Mouse (Mus musculus): ENCODE results near the gene Prx.

Prx gene

GRCm38 (mm10) chr7:27499036-27499435 is at the start of gene Prx:
Gene Prx (plus strand): TSS chr7:27499324.
- in situ Hi-C loops (cut with MboI; ENCODE audit: low sequenced_read_pairs) = no loop called here

GRCm38 (mm10) chr7:27451359-27451758 is 47.8 kb upstream of the Prx start:
- in situ Hi-C loops (cut with MboI; ENCODE audit: low sequenced_read_pairs) = no loop called here

- in situ Hi-C loops (cut with MboI; ENCODE audit: low sequenced_read_pairs) = no loop called here
These were observed 46.8 kb upstream of the Prx start for GRCm38 (mm10) chr7:27452206-27452770.

GRCm38 (mm10) chr7:27454461-27455121 is 44.5 kb upstream of the Prx start:
- in situ Hi-C loops (cut with MboI; ENCODE audit: low sequenced_read_pairs) = no loop called here

- in situ Hi-C loops (cut with MboI; ENCODE audit: low sequenced_read_pairs) = no loop called here
These were observed 43.9 kb upstream of the Prx start for GRCm38 (mm10) chr7:27455273-27455672.

GRCm38 (mm10) chr7:27458614-27459013 is 40.5 kb upstream of the Prx start:
- in situ Hi-C loops (cut with MboI; ENCODE audit: low sequenced_read_pairs) = no loop called here

- in situ Hi-C loops (cut with MboI; ENCODE audit: low sequenced_read_pairs) = no loop called here
These were observed 39.5 kb upstream of the Prx start for GRCm38 (mm10) chr7:27459640-27460039.

GRCm38 (mm10) chr7:27460477-27460876 is 38.6 kb upstream of the Prx start:
- in situ Hi-C loops (cut with MboI; ENCODE audit: low sequenced_read_pairs) = no loop called here

GRCm38 (mm10) chr7:27467648-27468047 is 31.5 kb upstream of the Prx start:
- in situ Hi-C loops (cut with MboI; ENCODE audit: low sequenced_read_pairs) = no loop called here

GRCm38 (mm10) chr7:27471390-27472120 is 27.6 kb upstream of the Prx start:
- in situ Hi-C loops (cut with MboI; ENCODE audit: low sequenced_read_pairs) = no loop called here

GRCm38 (mm10) chr7:27472596-27472995 is 26.5 kb upstream of the Prx start:
- in situ Hi-C loops (cut with MboI; ENCODE audit: low sequenced_read_pairs) = no loop called here

GRCm38 (mm10) chr7:27473156-27473834 is 25.8 kb upstream of the Prx start, which contains the start of gene Sertad3:
Gene Sertad3 (plus strand): TSS chr7:27473768.
- in situ Hi-C loops (cut with MboI; ENCODE audit: low sequenced_read_pairs) = no loop called here

- in situ Hi-C loops (cut with MboI; ENCODE audit: low sequenced_read_pairs) = no loop called here
These were observed 25.2 kb upstream of the Prx start for GRCm38 (mm10) chr7:27473835-27474489.

GRCm38 (mm10) chr7:27474490-27474954 is 24.6 kb upstream of the Prx start:
- in situ Hi-C loops (cut with MboI; ENCODE audit: low sequenced_read_pairs) = no loop called here

- in situ Hi-C loops (cut with MboI; ENCODE audit: low sequenced_read_pairs) = no loop called here
These were observed 23.5 kb upstream of the Prx start for GRCm38 (mm10) chr7:27475596-27475995.

GRCm38 (mm10) chr7:27476098-27476635 is 23.0 kb upstream of the Prx start:
- in situ Hi-C loops (cut with MboI; ENCODE audit: low sequenced_read_pairs) = no loop called here

- in situ Hi-C loops (cut with MboI; ENCODE audit: low sequenced_read_pairs) = no loop called here
These were observed 20.6 kb upstream of the Prx start for GRCm38 (mm10) chr7:27478561-27478960.

- in situ Hi-C loops (cut with MboI; ENCODE audit: low sequenced_read_pairs) = no loop called here
These were observed 19.4 kb upstream of the Prx start for GRCm38 (mm10) chr7:27479750-27480149.

GRCm38 (mm10) chr7:27480506-27480905 is 18.6 kb upstream of the Prx start:
- in situ Hi-C loops (cut with MboI; ENCODE audit: low sequenced_read_pairs) = no loop called here

GRCm38 (mm10) chr7:27480927-27481626 is 18.0 kb upstream of the Prx start:
- in situ Hi-C loops (cut with MboI; ENCODE audit: low sequenced_read_pairs) = no loop called here
